Comparison of ENCODE assay signal across 8 mouse cellular contexts in genomic region chr10:117494171-117494701, GRCm38 (mm10).
DNase-seq lines count a peak whose midpoint lies in the region; ATAC-seq lines count a peak whose summit lies in the region.

No protein-coding gene starts in this region.

- no peak overlapping the region for H3K27ac ChIP-seq in hindbrain, embryonic 11.5 days (ENCODE audit: low read depth, low read length)

- peak overlapping the region; percentile 11; the same call in 1 of the 2 replicates for H3K4me3 ChIP-seq in hindbrain, embryonic 11.5 days (ENCODE audit: low read depth, low read length)

- H3K27me3 ChIP-seq in hindbrain, embryonic 11.5 days (ENCODE audit: control insufficient read depth, insufficient read depth, low read length), result no peaks in the 10 kb centered on the region

- peak overlapping the region; percentile 30 for H3K4me2 ChIP-seq in hindbrain, embryonic 11.5 days (replicated peaks; ENCODE audit: low read depth, low read length)

- 46% methylated on average over 18 of the region's 18 CpGs for WGBS in hindbrain, embryonic 11.5 days

- peak; percentile 47 for ATAC-seq in frontal cortex, adult (ENCODE audit: low TSS enrichment)
- peak; percentile 32; the same call in 1 of the 2 replicates for ATAC-seq in common myeloid progenitor, adult 5-6 weeks (replicated peaks; ENCODE audit: low read depth, poor library complexity, severe bottlenecking)
- no peak for ATAC-seq in hindbrain, embryonic 11.5 days (ENCODE audit: low FRiP score)

- no peaks in the 10 kb centered on the region for H3K36me3 ChIP-seq in hindbrain, embryonic 11.5 days (ENCODE audit: control insufficient read depth, insufficient read depth, low read length)

- H3K9ac ChIP-seq in hindbrain, embryonic 11.5 days (ENCODE audit: low read depth, low read length), result peak overlapping the region; percentile 1; the same call in 1 of the 2 replicates

- no peak for DNase-seq in frontal cortex, postnatal 10 days (ENCODE audit: low spot score in 2 of 2)
- peak; percentile 37 for DNase-seq in hindbrain, embryonic 11.5 days (ENCODE audit: low spot score)
- peak; percentile 30 for DNase-seq in liver
- DNase-seq in naive thymus-derived CD4-positive, alpha-beta T cell, adult 2 months (ENCODE audit: low read depth), result peak; percentile 42
- DNase-seq in gastrocnemius, postnatal 10 days, result no peak
- no peak for DNase-seq in ovary, postnatal 10 days (ENCODE audit: low spot score)

- no peaks in the 10 kb centered on the region for H3K9me3 ChIP-seq in hindbrain, embryonic 11.5 days (ENCODE audit: control insufficient read depth, low read length)

- no peaks in the 10 kb centered on the region for H3K4me1 ChIP-seq in hindbrain, embryonic 11.5 days (replicated peaks; ENCODE audit: control insufficient read depth, insufficient read depth, low read length)

Comparison
In these comparisons a context has a peak if more than half of its experiments do, and no peak if none do; other contexts are left out.
1. DNase-seq: peak in hindbrain, embryonic 11.5 days (single experiment), liver (single experiment) and naive thymus-derived CD4-positive, alpha-beta T cell, adult 2 months (single experiment); none in frontal cortex, postnatal 10 days (0 of 2), gastrocnemius, postnatal 10 days (single experiment) and ovary, postnatal 10 days (single experiment).